Mouse (Mus musculus) heart, postnatal 0 days (tissue): ENCODE measurements at regions not wholly inside any gene's neighbourhood (a gene's known extent, or its start where the extent isn't known, plus 50 kb on each side); places are given as distances from the start of the nearest gene placed in this dataset.

Experiments
- CTCF ChIP-seq: IDR thresholded peaks from 2 replicates; pipeline ENCODE4 v1.5.1; 2016; ENCODE audit warnings: antibody characterized with exemption, control low read depth, low read depth
- EP300 ChIP-seq: IDR thresholded peaks from 2 replicates; pipeline ENCODE4 v1.6.1; 2016; ENCODE audit warnings: antibody characterized with exemption, low read depth

GRCm38 (mm10) chr6:75558431-75558830 is 939.2 kb downstream of the Gm9008 start:
- no peak for TF ChIP-seq CTCF
- no peak for TF ChIP-seq EP300
